In the genomic region with DNA sequence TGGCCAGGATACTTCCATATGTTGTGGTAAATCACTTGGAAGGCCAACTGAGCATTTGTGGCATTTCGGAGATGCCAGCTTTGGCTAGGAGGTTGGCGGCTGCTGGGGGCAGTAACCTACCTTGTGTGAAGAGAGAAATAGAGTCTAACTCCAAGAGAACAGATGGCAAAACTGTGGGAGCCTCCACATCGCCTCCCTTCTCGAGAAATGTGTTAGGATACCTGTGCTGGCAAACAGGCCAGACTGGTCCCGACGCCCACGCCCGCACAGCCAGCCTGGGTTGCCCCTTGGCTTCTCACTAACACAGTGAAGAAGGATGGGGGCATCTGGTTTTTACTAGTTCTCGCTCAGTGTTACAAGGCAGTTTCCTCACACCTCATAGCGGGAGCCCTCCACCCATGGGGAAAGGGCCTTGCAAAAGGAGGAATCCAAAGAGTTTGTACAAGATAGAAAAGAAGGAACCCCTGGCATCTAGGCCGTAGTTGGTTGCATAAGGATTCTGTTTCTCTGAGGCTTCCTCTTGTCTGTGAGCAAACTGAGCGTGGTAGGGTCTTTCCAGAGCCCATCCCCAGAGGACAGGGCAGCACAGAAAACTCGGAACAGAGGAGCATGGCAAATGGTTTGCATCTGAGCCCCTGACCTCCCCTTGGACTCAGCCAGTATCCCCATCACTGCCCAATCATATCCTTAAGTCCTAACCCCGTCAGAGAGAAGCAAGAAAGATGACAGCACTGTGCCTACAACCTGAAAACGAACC, we compare ENCODE assay signal across 10 mouse cellular contexts.
A peak's percentile ranks its signal among the peaks of the same experiment; 100 is the strongest.
DNase-seq lines count a peak whose midpoint lies in the region; ATAC-seq lines count a peak whose summit lies in the region.
"Had no signal": no experiment of that assay in that cellular context is flagged by ENCODE, and none has a peak within 500 bp of the region (broad histone marks: within the 10 kb centered on the region; RNA-seq: fewer than 3 reads in every experiment).

No protein-coding gene starts in this region.

- DNase-seq in frontal cortex, postnatal 14 days (ENCODE audit: low spot score in 2 of 2), result no peak
- DNase-seq in left cerebral cortex, adult 8-10 months (ENCODE audit: low spot score in 2 of 2), result peak; percentile 10 to 79
- DNase-seq in left cerebral cortex, adult 11 months (ENCODE audit: low spot score), result no peak
- peak; percentile 91 to 93 for DNase-seq in cerebellum, postnatal 36 days
- peak; percentile 19 for DNase-seq in right cerebral cortex, postnatal 14 days
- DNase-seq in spleen, postnatal 14 days (ENCODE audit: low spot score in 2 of 2), result no peak
- no peak for DNase-seq in ovary, postnatal 14 days (ENCODE audit: low spot score)
- DNase-seq: kidney, adult 11 months had no signal

- ATAC-seq in frontal cortex, adult (ENCODE audit: low TSS enrichment), result peak; percentile 62
- ATAC-seq: forebrain, embryonic 15.5 days had no signal

Comparison
In these comparisons a context has a peak if more than half of its experiments do, and no peak if none do; other contexts are left out.
1. DNase-seq: peak in left cerebral cortex, adult 8-10 months (2 of 2), cerebellum, postnatal 36 days (2 of 2) and right cerebral cortex, postnatal 14 days (single experiment); none in frontal cortex, postnatal 14 days (0 of 2), left cerebral cortex, adult 11 months (single experiment), spleen, postnatal 14 days (0 of 2) and ovary, postnatal 14 days (single experiment).